Mouse (Mus musculus): ENCODE measurements at regions not wholly inside any gene's neighbourhood (a gene's known extent, or its start where the extent isn't known, plus 50 kb on each side); places are given as distances from the start of the nearest gene placed in this dataset.

DNA sequence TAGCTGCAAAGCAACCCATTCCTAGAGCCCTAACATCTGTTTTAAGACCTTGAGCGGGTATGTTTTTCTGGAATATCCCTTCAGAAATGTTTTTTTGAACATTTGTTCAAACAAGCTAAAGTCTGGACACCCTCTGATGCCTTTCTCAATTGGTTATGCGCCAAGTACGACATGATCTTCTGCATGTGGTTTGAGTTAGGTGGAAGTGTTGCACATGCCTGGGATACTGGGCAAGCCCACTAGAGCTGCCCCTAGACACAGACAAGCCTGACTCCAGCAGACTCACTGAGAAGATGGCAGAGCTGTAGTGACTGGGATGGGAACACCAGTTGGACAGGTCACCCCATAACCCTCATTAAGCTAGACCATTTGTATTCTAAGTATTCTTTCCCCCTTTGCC, 153.2 kb upstream of the Cypt2 start:
- no peak for DNase-seq

GRCm38 (mm10) chrX:105366284-105366683, 133.3 kb upstream of the Cypt2 start:
- no peak for DNase-seq

DNA sequence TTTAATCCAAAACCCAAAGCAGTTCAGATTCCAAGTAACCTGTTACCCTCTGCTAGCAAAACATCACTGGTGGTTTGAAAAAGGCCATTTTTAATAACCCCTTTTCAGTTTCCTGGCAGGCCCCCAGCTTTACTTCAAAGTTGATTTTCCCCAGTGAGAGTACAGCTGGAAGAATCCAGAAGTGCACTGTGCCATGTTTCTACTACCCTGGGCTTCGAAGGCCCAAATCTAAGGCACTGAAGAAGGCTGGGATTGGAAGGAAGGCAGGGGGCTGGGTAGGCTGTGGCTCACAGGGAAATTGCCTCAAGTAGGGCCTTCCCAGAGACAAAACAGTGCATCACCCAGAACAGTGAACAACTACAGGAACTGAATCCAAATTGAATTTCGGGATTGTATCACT, 131.6 kb upstream of the Cypt2 start:
- DNase-seq = no peak

- no peak for DNase-seq
These were observed 109.1 kb upstream of the Cypt2 start for GRCm38 (mm10) chrX:105390506-105390905.

GRCm38 (mm10) chrX:105391029-105391428, 108.5 kb upstream of the Cypt2 start:
- DNase-seq = no peak

DNA sequence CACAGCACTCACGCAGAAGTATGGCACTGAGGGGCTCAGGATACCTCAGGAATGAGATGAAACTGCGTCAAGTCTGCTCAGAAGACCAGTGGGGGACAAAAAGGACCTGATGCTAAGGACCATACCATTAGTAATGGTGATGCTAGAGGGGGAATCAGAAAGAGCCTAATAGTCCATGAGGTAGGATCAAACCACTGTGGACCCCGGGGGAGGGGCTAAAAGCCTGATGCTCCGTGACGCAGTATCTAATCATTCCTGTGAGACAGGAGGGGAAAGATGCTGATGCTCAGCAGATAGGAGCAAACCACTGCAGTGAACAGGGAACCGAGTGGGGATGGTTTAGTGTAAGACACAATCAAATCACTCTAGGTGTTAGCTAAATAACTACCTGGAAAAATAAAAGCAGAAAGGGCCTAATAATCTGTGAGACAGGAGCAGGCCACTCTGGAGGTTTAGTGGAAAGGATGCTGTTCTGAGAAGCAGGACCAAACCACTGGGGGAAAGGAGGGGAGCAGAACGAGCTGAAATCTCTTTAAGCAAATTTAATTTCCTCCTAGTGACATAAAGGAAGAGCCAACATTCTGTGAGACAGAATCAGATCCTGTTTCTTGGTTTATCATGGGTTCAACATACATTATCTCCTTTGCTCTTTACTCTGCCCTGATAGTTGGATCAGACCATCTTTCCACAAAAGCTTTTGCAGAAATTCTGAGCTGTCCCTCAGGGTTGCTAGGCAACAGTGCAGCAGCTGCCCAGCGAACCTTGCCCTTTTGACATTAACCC, 107.7 kb upstream of the Cypt2 start:
- peak; percentile 80 for DNase-seq

- DNase-seq = no peak
These were observed 106.3 kb upstream of the Cypt2 start for GRCm38 (mm10) chrX:105393259-105393658.

GRCm38 (mm10) chrX:105413351-105413750, 86.2 kb upstream of the Cypt2 start:
- DNase-seq = no peak

- DNase-seq = no peak
These were observed 78.6 kb upstream of the Cypt2 start for GRCm38 (mm10) chrX:105420976-105421375.

Data from cerebellum, adult 8-10 months (tissue).